Mouse (Mus musculus) brain, adult 2 months (tissue): ENCODE results near the gene Prmt8.

Experiments used
- DNase-seq: peaks from one replicate; pipeline ENCODE4 v3.0.0; 2011; ENCODE audit warnings: low read depth, low spot score

Gene Prmt8

DNA sequence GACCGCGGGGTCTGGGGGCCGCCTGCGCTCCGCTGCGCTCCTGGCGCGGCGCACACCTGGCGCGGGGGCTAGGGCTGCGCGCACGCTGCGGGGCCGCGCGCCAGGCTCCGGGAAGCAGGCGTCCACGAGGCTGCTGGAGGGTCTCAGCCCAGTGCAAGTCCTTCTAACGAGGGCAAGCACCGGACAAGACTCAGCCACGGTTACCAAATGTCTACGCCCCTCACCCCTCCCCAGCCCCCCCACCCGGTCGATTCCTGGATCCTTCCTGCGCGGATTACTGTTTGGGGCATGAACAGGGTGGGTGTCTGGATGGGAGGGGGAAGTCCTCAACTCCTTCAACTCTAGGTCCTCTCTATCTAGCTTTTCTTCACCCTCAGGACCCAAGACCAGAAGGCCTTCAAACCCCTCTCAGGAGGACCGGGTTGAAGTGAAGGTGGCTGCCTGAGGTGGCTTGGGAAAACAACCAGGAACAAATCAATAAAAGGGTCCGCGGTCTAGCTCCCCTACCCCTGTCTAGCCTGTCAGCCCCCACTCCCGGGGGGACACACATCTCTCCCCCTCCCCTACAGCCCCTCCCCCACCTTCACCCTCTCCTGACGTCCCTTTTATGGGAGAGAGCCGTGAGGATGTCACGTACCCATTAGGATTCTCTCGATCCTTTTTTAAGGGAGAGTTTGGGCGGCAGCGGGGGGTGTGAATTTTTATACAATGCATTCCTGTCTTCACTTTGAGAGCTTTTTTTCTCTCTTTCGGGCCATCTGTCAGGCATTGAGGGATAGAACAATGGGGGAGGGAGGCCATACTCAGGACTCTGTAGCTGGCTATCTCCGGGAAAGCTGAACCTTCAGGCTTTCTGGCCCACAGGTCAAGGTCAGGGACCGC lies at the start of gene Prmt8:
Gene Prmt8, minus strand, starts transcription at position 198 of the 882 bp plus-strand sequence.
- DNase-seq = peak; percentile 83

DNA sequence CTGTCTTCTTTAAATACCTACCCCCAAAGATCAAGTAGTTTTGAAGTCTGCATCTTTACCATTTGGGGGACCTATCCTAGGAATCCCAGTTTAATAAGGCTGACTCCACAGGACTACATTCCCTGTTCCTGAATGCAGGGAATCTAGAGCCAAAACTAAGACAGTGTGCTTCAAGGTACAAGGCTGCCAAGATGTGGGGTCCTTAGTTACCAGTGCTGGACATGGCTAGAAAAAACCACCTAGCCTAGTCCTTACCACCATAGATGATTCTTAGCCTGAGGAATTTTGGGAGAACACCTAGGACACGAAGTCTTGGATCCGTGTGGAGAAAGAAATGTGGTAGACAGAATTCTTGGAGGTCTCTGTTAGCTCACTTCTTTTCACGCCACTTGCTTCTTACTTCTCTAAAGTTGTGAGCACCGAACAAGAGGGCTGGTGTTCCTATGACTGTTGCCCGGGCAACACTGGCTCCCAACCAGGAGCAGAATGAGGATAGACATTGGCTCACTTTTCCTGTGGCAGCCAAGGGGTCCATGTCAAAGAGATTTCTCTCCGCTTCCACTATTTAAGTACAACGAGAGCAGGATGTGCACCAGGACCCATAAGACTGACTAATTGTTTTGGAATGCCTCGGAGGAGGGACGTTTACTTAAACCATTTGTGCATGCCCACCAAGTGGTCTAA lies 33.9 kb upstream of the Prmt8 start:
- DNase-seq = peak; percentile 15

DNA sequence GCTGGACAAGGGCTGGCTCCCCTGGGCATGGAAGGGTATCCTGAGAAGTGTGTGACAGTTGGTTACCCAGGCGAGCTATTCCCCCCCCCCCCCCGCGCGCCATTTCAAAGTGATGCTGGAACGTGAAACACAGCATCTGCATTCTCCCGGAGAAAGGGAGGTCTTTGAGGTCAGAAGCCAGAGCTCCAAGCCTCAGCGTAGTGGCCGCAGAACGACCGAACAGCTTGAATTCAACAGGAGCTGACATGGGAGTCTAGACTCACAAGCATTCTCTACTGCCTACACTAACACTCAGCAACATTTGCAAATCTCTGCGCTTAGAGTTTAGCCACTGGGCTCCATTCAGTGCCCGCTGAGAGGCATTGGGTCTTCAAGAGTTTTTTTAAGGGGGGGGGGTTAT lies 32.9 kb upstream of the Prmt8 start:
- no peak for DNase-seq

DNA sequence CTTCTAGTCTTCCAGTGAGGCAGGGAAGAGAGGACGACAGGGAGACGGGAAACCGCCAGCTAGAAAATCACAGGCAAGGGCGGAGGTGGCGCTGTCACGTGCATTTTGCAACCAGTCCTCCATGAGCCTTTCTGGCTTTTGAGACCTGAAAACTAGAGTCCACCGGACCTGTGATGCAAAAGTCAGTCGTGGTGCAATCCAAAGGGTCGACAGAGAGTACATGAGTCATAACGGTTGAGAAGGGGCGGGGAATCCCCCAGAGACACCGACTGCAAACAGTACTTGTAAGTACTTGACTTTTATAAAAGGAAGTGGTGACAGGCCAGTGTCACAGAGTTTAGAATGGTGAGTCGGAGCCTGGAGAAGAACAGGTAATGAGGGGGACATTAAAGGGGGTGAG lies 20.8 kb upstream of the Prmt8 start:
- DNase-seq = peak; percentile 5

DNA sequence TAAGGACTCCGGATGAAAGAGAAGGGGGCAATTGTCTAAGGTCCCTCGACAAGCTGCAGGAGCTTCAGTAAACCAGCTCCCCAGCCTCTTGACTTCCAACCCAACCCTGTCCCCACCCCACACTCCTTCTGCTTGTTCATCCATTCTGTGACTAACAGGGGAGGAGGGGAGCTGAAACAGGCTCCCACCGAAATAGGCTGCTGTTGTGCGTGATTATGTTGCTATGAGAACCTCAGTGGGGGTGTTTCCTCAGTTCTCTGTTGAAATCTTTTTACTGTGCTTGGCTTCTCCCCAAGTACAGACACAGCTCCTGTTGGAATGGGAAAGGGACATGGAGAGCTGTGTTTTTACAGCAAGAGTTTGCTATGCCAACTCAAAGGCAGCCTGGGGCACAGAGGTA lies 1.5 kb upstream of the Prmt8 start:
- peak; percentile 95 for DNase-seq

DNA sequence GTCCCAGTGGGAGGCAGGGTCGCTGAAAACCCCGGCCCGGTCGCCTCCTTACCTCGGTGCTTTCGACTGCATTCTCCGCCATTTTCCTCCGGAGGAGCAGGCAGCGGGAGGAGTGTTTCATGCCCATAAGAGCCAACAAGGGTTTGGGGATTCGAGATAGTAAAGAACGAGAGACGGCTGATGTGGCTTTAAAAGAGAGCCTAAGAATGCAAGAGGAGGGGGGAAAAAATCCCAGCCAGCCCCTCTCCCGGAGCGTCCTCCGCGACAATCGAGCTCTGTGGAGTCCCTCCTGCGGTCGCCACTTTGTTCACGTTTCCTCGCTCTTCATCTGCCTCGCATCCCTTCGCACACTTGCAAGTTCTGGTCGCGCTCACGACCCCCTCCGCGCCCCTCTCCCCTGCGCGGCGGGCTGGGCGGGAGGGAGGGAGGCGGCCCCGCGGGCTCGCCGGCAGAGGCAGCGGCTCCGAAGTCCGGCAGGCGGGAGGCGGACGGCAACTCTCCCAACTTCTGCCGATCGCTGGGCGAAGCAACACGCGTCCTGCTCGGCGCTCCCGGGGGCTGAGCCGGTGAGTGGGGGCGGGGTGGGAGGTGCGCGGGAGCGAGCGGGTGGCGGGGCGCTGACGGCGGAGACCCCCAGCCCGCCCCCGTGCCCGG lies 524 bp downstream of the Prmt8 start:
- peak; percentile 62 for DNase-seq

DNA sequence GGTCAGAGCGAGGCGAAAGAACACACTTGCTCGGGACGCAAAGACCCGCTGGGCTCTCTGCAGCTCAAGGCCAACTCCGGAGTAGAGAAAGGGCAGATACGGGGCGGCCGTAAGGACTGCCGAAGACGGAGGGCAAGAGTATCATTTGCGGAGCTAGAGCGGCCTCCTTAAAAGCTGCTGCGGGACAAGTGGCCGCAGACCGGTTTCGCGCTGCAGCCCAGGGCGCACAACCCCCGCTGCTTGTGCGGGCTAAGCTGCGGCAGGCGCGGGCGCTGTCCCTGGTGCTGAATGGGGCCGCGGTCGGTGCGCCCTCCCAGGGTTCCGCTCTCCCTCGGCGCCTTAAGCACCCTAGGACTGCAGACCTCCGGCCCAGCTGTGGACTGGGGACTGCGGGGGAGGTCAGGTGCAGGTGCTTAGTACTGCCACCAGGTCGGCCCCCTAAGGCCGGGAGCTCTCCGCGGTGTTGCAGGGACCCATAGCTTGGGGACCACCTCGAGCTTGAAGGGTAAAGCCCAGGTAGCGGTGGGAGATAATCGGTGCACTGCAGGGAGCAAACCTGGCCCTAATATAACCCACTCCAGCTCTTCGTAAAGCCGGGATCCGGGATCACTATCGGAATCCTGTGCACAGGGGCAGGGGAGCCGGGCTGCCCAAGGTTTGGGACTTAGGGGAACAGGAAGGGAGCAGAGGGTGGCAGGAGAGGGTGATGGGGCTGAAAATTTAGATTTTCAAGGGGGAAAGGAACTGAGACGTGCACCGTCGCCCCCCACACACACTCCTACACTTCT lies 1.4 kb downstream of the Prmt8 start:
- DNase-seq = peak; percentile 55

DNA sequence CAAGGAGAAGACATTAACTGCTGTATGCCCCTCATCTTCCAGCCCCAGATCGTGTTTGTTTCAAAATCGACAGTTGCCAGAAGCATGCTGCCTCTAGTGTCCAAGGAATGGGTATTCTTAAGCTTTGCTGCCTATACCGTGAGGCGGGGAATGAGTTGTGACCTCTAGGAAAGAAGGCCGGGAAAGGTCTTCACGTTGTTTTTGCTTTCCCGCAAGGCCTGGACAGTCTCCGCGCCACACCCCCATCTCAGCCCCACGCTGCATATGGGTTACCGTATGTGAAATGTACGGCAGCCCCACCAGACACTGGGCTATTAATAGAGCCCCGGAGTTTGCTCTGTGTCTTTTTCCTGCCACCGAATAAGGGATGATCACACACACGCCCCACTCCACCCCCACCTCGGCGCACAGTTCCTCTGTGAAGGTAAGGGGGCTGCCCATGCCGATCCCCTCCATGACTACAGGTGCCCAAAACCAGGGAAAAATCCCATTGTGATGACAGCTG lies 2.0 kb downstream of the Prmt8 start:
- DNase-seq = peak; percentile 85

DNA sequence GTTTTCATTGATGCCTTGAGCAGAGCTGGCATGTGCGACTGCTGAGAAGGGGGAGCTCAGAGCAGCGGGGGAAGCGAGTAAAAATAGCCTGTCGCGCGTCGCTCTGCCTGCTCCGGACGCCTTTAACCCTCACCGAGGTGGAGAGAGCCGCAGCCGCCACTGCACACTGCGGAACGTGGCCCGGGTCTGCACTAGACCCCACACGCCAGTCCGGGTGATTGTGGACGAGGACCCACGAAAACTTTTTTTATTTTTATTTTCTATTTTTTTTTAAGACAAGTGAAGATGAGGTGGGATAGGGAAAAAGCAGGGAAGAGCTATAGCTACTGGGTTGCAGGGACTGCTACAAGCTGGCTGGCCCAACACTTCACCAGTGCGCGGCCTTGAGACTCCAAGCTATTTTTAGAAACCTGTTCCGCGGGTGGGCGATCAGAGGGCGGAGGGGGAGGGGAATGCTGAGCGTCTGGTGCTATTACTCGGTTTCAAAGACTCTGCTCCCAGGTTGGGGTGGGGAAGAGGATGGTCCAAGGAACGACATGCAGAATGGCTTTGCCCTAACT lies 2.6 kb downstream of the Prmt8 start:
- DNase-seq = peak; percentile 91

DNA sequence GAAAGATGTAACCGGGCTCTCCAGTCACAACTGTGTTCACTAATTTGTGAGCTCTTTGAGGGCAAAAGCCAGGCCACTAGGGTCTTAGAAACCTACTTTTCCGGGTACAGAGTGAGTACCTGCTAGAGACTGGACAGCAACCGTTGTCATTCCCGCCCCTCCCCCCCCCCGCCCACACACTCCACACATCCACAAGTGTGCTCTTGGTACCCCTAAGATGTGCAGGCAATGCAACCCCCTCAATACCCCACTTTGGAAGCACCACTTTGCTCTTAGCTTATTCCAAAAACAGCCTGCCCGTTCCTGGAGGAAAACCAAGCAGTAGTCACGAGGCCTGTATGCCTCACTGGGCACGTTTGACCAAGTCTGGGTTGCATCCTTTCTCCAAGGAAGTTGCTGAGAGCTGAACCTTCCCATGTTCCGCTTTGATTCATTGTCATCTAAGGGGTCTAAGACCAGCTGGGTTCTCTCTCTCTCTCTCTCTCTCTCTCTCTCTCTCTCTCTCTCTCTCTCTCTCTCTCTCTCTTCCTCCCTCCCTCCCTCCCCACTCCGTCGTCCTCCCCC lies 3.1 kb downstream of the Prmt8 start:
- DNase-seq = peak; percentile 84

DNA sequence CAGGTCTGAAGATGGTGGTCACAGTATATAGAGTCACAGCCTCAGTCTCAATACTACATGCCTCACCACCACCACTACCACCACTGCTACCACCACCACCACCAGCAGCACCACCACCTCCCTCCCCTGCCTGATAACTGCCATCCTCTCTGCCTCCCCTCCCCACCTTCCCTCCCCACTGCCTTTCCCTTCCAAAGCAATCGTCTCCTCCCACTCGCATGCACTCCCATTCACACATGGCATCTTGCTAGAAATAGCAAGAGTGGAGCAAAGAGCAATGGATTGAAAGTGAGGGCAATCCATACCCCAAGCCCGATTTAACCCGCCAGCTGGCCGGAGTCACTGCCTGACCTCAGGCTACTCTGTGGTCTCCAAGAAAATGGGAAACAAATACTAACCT lies 3.7 kb downstream of the Prmt8 start:
- DNase-seq = peak; percentile 75

DNA sequence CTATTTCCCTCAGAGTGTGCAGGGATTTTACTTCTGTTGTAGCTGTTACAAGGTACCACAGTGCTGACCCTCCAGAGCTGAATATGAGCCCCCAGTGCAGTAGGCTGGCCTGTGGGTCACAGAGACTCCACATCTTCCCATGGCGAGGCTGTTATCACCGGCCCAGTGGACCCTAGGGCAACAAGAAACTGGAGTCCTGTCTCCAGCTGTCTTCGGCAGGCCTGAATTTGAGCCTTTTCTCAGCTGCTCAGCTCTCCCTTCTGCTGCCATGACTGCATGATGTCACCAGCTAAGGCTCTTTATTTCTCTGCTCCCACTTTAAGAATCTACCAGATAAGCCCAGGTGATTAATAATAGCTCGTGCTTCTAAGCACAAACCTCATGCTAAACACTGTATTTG lies 11.0 kb downstream of the Prmt8 start:
- no peak for DNase-seq

DNA sequence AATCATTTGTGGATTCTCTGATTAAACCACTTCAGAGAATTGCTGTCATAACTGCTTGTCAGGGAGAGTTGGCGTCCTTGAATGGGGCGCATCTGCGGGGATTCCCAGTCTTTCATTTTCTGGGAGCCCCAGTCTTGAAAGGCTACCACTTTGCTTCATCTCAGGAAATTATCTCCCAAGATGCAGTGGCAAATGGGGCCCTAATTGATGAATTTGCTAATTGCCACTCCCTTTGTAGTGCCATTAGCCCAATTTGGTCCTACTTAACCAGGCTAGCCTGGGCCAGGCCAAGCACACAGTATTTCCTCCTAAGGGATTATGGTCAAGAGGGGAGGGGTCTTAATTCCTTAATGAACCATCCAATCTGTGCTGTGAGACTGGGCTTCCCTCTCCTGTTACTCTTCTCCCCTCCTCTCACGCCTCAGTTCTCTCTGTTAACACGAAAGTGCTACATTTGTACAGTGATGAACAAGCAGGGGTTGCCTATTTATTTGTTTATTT lies 11.6 kb downstream of the Prmt8 start:
- no peak for DNase-seq

DNA sequence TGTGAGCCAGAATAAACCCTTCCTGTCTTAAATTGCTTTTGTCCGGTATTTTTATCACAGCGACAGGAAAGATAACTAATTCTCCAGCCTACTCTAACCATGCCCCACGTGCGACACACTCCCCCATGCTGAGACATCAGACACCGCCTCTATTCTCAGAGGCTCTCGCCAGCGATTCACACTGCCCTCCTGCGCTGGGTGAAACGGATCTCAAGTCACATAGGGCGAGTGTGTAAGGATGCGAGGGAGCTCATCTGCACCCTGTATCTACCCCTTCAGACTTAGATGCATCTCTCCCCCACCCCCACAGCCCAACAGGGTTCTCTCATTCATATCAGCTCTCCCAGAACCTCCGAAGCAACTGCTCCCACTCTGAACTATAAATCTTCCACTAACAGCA lies 12.4 kb downstream of the Prmt8 start:
- DNase-seq = peak; percentile 71

DNA sequence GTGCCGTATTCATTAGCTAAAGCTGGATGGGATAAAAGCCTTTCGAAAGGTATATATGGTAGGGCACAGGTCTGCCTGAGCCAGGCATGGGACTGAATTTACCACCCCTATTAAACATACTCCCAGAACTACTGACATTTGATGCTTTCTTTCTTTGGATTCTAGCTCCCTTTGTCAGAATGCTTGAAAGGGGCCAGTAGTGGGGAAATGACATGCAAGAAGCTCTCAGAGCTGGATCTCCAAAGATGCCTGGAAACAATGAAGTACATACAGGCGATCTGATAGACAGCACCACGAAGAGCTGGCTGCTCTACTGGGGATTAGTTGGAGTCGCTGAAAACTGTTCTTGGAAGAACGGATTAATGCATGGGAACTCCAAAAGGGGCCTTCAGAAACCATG lies 16.0 kb downstream of the Prmt8 start:
- DNase-seq = no peak

DNA sequence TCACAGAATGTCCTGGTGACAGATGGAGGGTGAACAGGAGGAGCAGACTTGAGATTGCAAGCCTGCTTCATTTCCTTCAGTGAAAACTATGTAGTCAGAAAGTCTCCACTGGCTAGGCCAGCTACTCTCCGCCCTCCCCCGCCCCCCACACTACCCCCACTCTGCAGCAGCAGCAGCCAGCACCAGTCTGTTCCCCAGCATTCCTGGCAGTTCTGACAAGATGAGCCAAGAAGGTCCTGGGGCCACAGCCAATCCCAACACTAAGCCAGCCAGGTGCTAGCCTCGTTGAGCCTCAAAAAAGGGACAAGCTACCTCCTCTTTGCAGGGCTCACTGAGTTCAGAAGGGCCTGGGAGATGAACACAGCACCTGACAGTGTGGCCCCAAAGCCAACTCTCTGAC lies 16.6 kb downstream of the Prmt8 start:
- DNase-seq = peak; percentile 45

DNA sequence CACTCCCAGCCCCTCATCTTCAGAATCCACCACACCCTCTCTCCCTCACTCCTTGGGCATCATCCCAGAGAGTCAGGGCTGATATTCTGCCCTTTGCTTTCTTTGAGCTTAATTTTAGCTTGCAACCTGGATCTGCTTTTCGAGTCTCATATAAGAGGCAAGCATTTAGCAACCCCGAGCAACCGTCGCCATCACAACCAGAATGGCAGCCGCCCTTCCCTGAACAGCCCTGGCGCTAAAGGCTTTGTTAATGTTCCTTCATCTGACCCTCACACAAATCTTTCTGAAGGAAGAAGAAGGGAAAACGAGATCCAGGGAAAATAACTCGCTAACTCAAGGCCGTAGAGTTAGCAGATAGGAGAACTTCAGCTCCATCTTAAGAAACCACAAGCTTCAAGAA lies 17.8 kb downstream of the Prmt8 start:
- no peak for DNase-seq

DNA sequence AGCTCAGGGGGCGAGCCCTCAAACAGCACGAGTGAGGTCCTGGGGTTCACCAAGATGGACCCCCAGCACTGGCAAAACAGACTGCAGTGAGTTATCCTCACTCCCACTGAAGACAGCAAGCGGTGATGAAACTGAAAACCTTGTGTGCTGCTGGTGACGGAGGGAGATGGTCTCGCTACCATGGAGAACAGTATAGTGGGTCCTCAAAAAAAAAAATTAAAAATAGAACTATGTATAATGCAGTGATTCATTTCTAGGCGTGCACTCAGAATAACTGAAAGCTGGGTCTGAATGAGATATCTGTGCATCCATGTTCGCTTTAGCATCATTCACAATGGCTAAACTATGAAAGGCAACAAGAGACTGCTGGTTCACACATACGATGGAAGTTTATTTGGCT lies 20.5 kb downstream of the Prmt8 start:
- peak; percentile 40 for DNase-seq

DNA sequence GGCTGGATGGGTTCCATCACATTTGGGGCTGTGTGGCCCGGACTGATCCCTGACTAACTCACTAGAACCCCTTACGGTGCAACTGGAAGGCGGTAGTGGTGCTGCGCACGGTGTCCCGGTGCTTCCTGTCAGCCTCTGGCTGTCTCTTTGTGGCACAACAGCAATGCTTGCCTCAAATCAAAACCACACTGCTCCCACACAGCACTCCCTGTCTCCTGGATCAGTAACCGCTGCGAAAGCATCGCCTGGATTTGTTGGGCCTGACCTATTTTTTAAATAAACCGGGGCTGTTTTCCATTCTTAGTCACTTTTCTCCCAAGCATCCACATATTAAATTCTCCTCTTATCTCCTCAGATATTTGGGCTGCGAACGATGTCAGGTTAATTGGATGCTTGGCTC lies 27.0 kb downstream of the Prmt8 start:
- peak; percentile 82 for DNase-seq

DNA sequence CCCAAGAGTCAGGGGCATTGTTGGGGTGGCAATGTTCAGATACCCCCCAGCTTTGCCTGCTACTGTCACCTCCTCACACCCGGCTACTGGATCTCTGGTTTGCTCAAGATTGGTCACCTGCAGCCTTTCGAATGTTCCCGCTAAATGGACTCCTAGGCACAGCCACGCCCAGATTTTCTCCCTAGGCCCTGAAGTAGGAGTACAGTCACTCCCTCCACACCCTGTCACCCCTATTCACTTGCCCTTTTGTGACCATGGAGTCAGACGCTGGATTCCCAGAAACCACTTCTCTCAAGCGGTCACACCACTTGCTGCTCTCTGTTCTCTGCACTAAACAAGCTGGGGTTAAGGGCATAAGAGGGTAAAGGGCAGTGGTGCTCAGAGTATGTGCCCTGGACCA lies 28.1 kb downstream of the Prmt8 start:
- DNase-seq = no peak

DNA sequence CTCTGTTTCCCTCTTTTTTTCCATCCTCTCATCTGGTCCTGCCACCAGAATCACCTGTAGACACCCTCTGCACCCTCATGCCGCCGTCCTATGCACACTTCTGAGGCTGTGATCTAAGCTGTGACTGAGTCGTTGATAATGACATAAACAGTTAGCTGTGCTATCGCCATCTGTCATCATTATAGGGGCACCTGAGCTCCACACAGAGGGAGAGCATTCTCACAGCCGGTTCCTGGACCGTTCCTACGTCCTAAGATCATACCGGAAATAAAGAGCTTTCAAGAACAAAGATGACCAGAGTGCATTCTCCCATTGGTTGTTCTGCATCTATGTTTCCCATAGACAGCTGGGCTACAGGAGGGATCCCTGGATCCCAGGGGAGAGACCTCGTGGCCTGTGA lies 28.6 kb downstream of the Prmt8 start:
- no peak for DNase-seq
